18 mouse cellular contexts compared by ENCODE assay signal in genomic region chr3:37645061-37645460, GRCm38 (mm10). TPM values are rescaled to one million over a fixed set of nuclear protein-coding genes. Genes with fewer than 3 reads are reported as not detected.
DNase-seq lines count a peak whose midpoint lies in the region; ATAC-seq and TF ChIP-seq lines count a peak whose summit lies in the region.
"Had no signal": no experiment of that assay in that cellular context is flagged by ENCODE, and none has a peak within 500 bp of the region (broad histone marks: within the 10 kb centered on the region; RNA-seq: fewer than 3 reads in every experiment).

No protein-coding gene starts in this region.

- WGBS in heart, embryonic 12.5 days = 74% methylated on average over 6 of the region's 6 CpGs
- WGBS in lung, postnatal 0 days = 57% methylated on average over 6 of the region's 6 CpGs

- no peaks in the 10 kb centered on the region for H3K9me3 ChIP-seq in heart, embryonic 12.5 days (replicated peaks)
- H3K9me3 ChIP-seq in lung, postnatal 0 days (ENCODE audit: low read length) = no peaks in the 10 kb centered on the region
- H3K9me3 ChIP-seq: G1E; heart, embryonic 10.5 days; liver, embryonic 13.5 days had no signal

- ATAC-seq in heart, embryonic 12.5 days (ENCODE audit: insufficient number of reproducible peaks, low FRiP score) = no peak
- no peak for ATAC-seq in lung, postnatal 0 days
- peak; percentile 45 for ATAC-seq in megakaryocyte progenitor cell, adult 5-6 weeks (replicated peaks; ENCODE audit: poor library complexity)
- ATAC-seq: forebrain, postnatal 0 days had no signal

- DNase-seq in heart, adult 11 months = peak; percentile 88
- no peak for DNase-seq in lung, postnatal 0 days (ENCODE audit: low spot score)
- DNase-seq in lung, postnatal 10 days = no peak
- peak; percentile 55 for DNase-seq in CD4-positive, CD25-positive, alpha-beta regulatory T cell, adult 2 months (ENCODE audit: low read depth, low spot score)
- no peak for DNase-seq in cerebellum, postnatal 14 days
- no peak for DNase-seq in thymus, postnatal 36 days
- DNase-seq: adrenal gland, postnatal 14 days; B cell, adult 2 months; cerebellum, adult 9-10 months; forebrain, postnatal 0 days; gastrocnemius, postnatal 14 days; layer of hippocampus, postnatal 36 days; liver, embryonic 13.5 days; thymus, adult 18-20 months had no signal

- H3K4me2 ChIP-seq in heart, embryonic 12.5 days = no peak overlapping the region
- peak overlapping the region; percentile 15; the same call in 1 of the 2 replicates for H3K4me2 ChIP-seq in lung, postnatal 0 days (replicated peaks; ENCODE audit: low read depth, low read length)
- H3K4me2 ChIP-seq: liver, embryonic 13.5 days had no signal

- H3K27me3 ChIP-seq in heart, embryonic 12.5 days (replicated peaks) = peaks cover 17% of the 10 kb centered on the region
- H3K27me3 ChIP-seq in lung, postnatal 0 days (replicated peaks; ENCODE audit: insufficient read depth, low read length) = no peaks in the 10 kb centered on the region

- no peak for TF ChIP-seq EP300 in lung, postnatal 0 days (IDR thresholded peaks at IDR 0.05)

- peaks cover 18% of the 10 kb centered on the region for H3K36me3 ChIP-seq in heart, embryonic 12.5 days
- H3K36me3 ChIP-seq in lung, postnatal 0 days (ENCODE audit: insufficient read depth, low read length) = peaks cover 19% of the 10 kb centered on the region

- H3K27ac ChIP-seq in heart, embryonic 12.5 days (ENCODE audit: poor library complexity, severe bottlenecking) = no peak overlapping the region
- H3K27ac ChIP-seq in lung, postnatal 0 days (ENCODE audit: low read length) = peak overlapping the region; percentile 26; the same call in 1 of the 2 replicates
- H3K27ac ChIP-seq: heart, embryonic 10.5 days; liver, embryonic 13.5 days had no signal

- no peak overlapping the region for H3K4me3 ChIP-seq in heart, embryonic 12.5 days
- H3K4me3 ChIP-seq in lung, postnatal 0 days (ENCODE audit: low read depth, low read length) = no peak overlapping the region
- H3K4me3 ChIP-seq: heart, embryonic 10.5 days; liver, embryonic 13.5 days had no signal

- no peak overlapping the region for H3K9ac ChIP-seq in heart, embryonic 12.5 days
- H3K9ac ChIP-seq in lung, postnatal 0 days (replicated peaks; ENCODE audit: low read depth) = no peak overlapping the region
- H3K9ac ChIP-seq: forebrain, postnatal 0 days; liver, embryonic 13.5 days had no signal

- no peaks in the 10 kb centered on the region for H3K4me1 ChIP-seq in heart, embryonic 12.5 days (replicated peaks)
- H3K4me1 ChIP-seq in lung, postnatal 0 days (ENCODE audit: insufficient read depth, low read depth, low read length) = peaks cover 12% of the 10 kb centered on the region; the same call in 1 of the 2 replicates

- no peak for TF ChIP-seq CTCF in lung, postnatal 0 days (IDR thresholded peaks at IDR 0.05)

RNA-seq across cellular contexts. Expression of gene Spry1, which starts 5.3 kb away (rescaled TPM):
- polyA plus RNA-seq in heart, embryonic 12.5 days (2016; fragmentation: Nextera tagmentation; extraction: Ambion mirVana) = 5.1 and 5.4 TPM in 2 replicates
- polyA plus RNA-seq in lung, postnatal 0 days (2015; fragmentation: Nextera tagmentation; extraction: Ambion mirVana) = 23.3 and 24.7 TPM in 2 replicates
- 4.0 TPM in 2 replicates for total RNA-seq in megakaryocyte progenitor cell, adult 5-6 weeks (2015)
- total RNA-seq in megakaryocyte progenitor cell, adult 5-6 weeks (2017) = 1.3 and 2.7 TPM in 2 replicates

Comparison
In these comparisons a context has a peak if more than half of its experiments do, and no peak if none do; other contexts are left out.
1. DNase-seq: peak in heart, adult 11 months (single experiment) and CD4-positive, CD25-positive, alpha-beta regulatory T cell, adult 2 months (single experiment); none in lung, postnatal 0 days (single experiment), lung, postnatal 10 days (single experiment), cerebellum, postnatal 14 days (0 of 2) and thymus, postnatal 36 days (0 of 2).